Mouse (Mus musculus) c-Kit-positive CD71-positive TER-119-positive erythroid progenitor cells, embryonic 14.5 days (primary cell): Measurements from ENCODE around the gene Smarce1.

Source experiments
- DNase-seq: peaks from one replicate; pipeline ENCODE4 v3.0.0-alpha.2; 2013; ENCODE audit warnings: low spot score

Smarce1 gene

GRCm38 (mm10) chr11:99169438-99169837 is 61.4 kb downstream of the Smarce1 start:
- no peak for DNase-seq

GRCm38 (mm10) chr11:99168030-99168474 is 62.8 kb downstream of the Smarce1 start:
- DNase-seq, result no peak

GRCm38 (mm10) chr11:99167576-99167975 is 63.2 kb downstream of the Smarce1 start:
- DNase-seq, result no peak

GRCm38 (mm10) chr11:99166241-99166640 is 64.6 kb downstream of the Smarce1 start:
- no peak for DNase-seq

- no peak for DNase-seq
These were observed 65.6 kb downstream of the Smarce1 start for GRCm38 (mm10) chr11:99165031-99165752.

GRCm38 (mm10) chr11:99162972-99163686 is 67.7 kb downstream of the Smarce1 start:
- DNase-seq, result no peak

GRCm38 (mm10) chr11:99161648-99162047 is 69.2 kb downstream of the Smarce1 start:
- DNase-seq, result no peak

- DNase-seq, result no peak
These were observed 70.6 kb downstream of the Smarce1 start for GRCm38 (mm10) chr11:99160228-99160627.
